In the genomic region with DNA sequence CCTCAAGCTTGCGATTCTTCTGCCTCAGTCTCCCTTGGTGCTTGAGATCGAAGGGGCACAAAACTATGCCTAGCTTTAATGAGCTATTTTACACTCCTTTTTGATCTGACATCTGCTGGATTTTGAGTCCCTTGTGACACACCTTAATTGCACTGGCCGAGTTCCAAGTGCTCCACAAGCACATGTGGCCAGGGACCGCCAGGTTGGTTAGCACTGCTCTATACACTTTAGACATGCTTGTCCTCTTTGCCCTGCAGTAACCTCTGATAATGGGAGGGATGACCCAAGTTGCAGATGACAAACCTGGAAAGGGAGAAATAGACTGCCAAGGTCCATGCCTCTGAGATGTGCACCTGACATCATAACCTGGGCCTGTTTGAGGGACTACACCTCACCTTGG, we compare ENCODE assay signal across 12 mouse cellular contexts.
"Had no signal": no experiment of that assay in that cellular context is flagged by ENCODE, and none has a peak within 500 bp of the region (broad histone marks: within the 10 kb centered on the region; RNA-seq: fewer than 3 reads in every experiment).

No protein-coding gene starts in this region.

- H3K4me2 ChIP-seq: limb, embryonic 12.5 days; liver, embryonic 13.5 days; midbrain, embryonic 13.5 days; neural tube, embryonic 12.5 days had no signal

- DNase-seq: kidney, adult 11 months; kidney, adult 9 months; kidney, postnatal 36 days; layer of hippocampus, adult 9-11 months; layer of hippocampus, postnatal 36 days; liver, embryonic 13.5 days; thymus, adult 18-20 months; thymus, postnatal 14 days had no signal

- H3K27ac ChIP-seq: kidney, postnatal 0 days; limb, embryonic 12.5 days; liver, embryonic 13.5 days; midbrain, embryonic 13.5 days; neural tube, embryonic 12.5 days had no signal

- H3K36me3 ChIP-seq: limb, embryonic 12.5 days; liver, embryonic 13.5 days; midbrain, embryonic 13.5 days; neural tube, embryonic 12.5 days had no signal

- H3K27me3 ChIP-seq: liver, embryonic 13.5 days; midbrain, embryonic 13.5 days; neural tube, embryonic 12.5 days had no signal

- H3K4me3 ChIP-seq: limb, embryonic 12.5 days; liver, embryonic 13.5 days; midbrain, embryonic 13.5 days; neural tube, embryonic 12.5 days had no signal

- H3K9ac ChIP-seq: limb, embryonic 12.5 days; liver, embryonic 13.5 days; midbrain, embryonic 13.5 days; neural tube, embryonic 12.5 days had no signal

- H3K4me1 ChIP-seq: liver, embryonic 13.5 days had no signal

- H3K9me3 ChIP-seq: limb, embryonic 12.5 days; liver, embryonic 13.5 days; midbrain, embryonic 13.5 days; neural tube, embryonic 12.5 days had no signal

- ATAC-seq: midbrain, embryonic 13.5 days had no signal
